Mouse (Mus musculus): ENCODE measurements around the gene Ank3. TPM values are rescaled to one million over a fixed set of nuclear protein-coding genes. Genes with fewer than 3 reads are reported as not detected.

Ank3 gene
- polyA plus RNA-seq, 1 experiment: 9.3 TPM

DNA sequence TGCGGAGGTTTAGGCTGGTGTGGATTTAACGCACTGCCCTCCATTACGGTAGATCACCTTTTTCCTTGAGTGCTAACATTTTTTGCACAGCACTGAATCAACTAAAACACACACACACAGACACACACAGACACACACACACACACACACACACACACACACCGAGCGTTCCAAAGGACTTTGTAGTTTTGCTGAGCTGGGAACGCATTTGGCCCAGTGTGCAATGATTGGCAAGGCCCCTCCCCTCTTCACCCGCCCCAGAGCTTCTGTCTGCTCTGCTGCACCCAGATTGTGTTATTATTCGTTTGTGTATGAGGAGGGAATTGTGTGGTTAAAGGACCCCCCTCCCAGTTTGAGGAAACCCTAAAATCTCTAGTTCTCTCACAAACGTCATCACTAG is 176.3 kb downstream of the Ank3 start:
- no peak overlapping the region for H3K27ac ChIP-seq (ENCODE audit: control insufficient read depth, insufficient read depth, low read depth, low read length, poor library complexity)
- H3K4me1 ChIP-seq (ENCODE audit: control insufficient read depth, insufficient read depth, low read length): no peaks in the 10 kb centered on the region
- WGBS: 42% methylated on average over 9 of the region's 9 CpGs
- H3K4me3 ChIP-seq (replicated peaks; ENCODE audit: control insufficient read depth, low read depth, low read length): no peak overlapping the region
- TF ChIP-seq POLR2A (IDR thresholded peaks at IDR 0.05; ENCODE audit: borderline replicate concordance, control insufficient read depth, low read depth, low read length): no peak
- no peak for TF ChIP-seq CTCF (IDR thresholded peaks at IDR 0.05; ENCODE audit: control insufficient read depth, insufficient read depth, low read length)

DNA sequence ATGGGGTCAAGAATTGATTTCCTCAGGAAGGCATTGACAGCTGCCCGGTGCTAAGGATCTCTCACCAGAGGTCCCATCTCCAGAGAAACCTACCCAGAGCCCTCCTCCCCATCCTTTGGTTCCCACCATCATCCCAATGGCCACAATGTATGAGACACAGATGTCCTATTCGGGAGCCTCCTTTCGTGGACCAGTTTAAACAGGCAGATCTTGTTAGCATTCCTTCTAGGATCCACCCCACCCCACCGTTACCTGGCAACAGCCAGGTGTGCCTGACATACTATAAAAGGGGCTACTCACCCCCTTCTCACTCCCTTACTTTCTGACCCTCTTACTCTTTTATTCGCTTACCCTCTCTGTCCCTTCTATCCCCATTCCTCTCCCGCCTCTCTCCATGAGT is 176.9 kb downstream of the Ank3 start:
- no peak for TF ChIP-seq CTCF (IDR thresholded peaks at IDR 0.05; ENCODE audit: control insufficient read depth, insufficient read depth, low read length)
- TF ChIP-seq POLR2A (IDR thresholded peaks at IDR 0.05; ENCODE audit: borderline replicate concordance, control insufficient read depth, low read depth, low read length): no peak
- WGBS: 63% methylated on average over 6 of the region's 6 CpGs
- no peak overlapping the region for H3K27ac ChIP-seq (ENCODE audit: control insufficient read depth, insufficient read depth, low read depth, low read length, poor library complexity)
- H3K4me1 ChIP-seq (ENCODE audit: control insufficient read depth, insufficient read depth, low read length): no peaks in the 10 kb centered on the region
- no peak overlapping the region for H3K4me3 ChIP-seq (replicated peaks; ENCODE audit: control insufficient read depth, low read depth, low read length)

DNA sequence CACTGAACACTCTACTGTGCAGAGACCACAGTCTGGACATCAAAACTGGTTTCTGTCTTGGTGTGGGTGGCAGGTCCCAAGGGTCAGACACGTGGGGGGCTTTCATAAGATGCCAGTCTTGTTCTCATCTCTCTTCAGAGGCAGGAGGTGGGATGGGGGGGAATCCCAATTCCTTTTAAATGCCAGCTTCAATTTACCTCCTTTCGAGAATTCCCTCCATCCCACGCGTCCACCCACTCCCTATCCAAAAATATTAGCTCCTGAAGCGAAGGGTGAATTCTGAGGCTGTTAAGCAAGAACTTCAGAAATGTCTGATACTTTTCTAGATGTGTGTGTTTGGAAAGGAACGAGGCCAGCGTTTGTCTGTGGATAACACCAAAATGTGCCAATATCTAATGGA is 177.7 kb downstream of the Ank3 start:
- Histone ChIP-seq H3K4me1 (ENCODE audit: control insufficient read depth, insufficient read depth, low read length) (no peaks in the 10 kb centered on the region), H3K4me3 (replicated peaks; ENCODE audit: control insufficient read depth, low read depth, low read length) (no peak overlapping the region), H3K27ac (ENCODE audit: control insufficient read depth, insufficient read depth, low read depth, low read length, poor library complexity) (no peak overlapping the region)
- TF ChIP-seq POLR2A (IDR thresholded peaks at IDR 0.05; ENCODE audit: borderline replicate concordance, control insufficient read depth, low read depth, low read length) (no peak), CTCF (IDR thresholded peaks at IDR 0.05; ENCODE audit: control insufficient read depth, insufficient read depth, low read length) (no peak)
- 75% methylated on average over 7 of the region's 7 CpGs for whole genome bisulfite sequencing

DNA sequence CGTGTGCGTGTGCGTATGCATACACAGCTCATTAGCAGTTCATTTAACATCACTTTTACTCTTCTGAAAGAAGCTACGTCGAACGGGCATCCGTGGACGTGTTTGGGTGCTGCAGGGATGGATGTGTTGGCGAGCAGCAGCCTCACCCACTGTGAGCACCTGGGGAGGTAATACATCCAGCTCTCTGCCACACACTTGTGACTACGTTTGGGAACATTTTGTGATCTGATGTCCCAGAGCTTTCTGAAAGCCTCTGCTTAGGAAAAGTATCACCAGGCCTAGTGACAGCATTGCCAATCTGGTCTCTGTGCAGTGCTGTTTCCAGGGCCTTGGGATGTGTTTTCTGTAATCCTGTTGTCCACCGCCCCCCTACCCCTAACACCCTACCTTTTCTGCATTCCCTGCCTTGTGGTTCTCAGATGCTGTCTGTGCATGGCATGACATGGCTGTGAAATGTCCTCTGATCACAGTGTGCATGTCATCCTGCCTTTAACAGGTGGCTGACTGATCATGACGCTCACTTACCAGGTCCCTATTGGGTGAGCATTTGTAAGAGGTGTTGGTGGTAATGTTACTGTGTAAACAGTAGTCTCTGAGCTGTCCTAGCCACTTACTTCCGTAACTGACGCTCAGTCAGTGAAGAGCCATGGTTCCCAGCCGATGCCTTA is 178.6 kb downstream of the Ank3 start:
- WGBS: 80% methylated on average over 15 of the region's 15 CpGs
- H3K4me1 ChIP-seq (ENCODE audit: control insufficient read depth, insufficient read depth, low read length): no peaks in the 10 kb centered on the region
- no peak for TF ChIP-seq CTCF (IDR thresholded peaks at IDR 0.05; ENCODE audit: control insufficient read depth, insufficient read depth, low read length)
- TF ChIP-seq POLR2A (IDR thresholded peaks at IDR 0.05; ENCODE audit: borderline replicate concordance, control insufficient read depth, low read depth, low read length): no peak

DNA sequence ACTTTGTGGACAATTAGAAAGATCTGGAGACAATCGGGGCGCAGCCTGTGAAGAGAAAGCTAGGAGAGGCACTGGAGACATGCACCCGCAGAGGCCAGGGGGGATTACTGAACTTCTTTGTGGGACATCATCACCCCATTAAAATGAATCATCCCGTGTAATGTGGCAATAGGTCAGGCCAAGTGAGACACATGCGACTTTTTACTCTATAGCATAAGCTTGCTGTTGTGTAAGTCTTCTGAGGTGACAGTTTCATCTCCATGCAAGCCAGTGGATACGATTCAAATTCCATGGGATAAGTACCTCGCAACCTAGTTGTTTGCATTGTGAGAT is 179.1 kb downstream of the Ank3 start:
- TF ChIP-seq POLR2A (IDR thresholded peaks at IDR 0.05; ENCODE audit: borderline replicate concordance, control insufficient read depth, low read depth, low read length) (no peak), CTCF (IDR thresholded peaks at IDR 0.05; ENCODE audit: control insufficient read depth, insufficient read depth, low read length) (no peak)
- WGBS: 79% methylated on average over 7 of the region's 7 CpGs

More for the DNA sequence above, 178.6 kb downstream of the Ank3 start:
- Histone ChIP-seq H3K4me3 (replicated peaks; ENCODE audit: control insufficient read depth, low read depth, low read length) (no peak overlapping the region), H3K27ac (ENCODE audit: control insufficient read depth, insufficient read depth, low read depth, low read length, poor library complexity) (no peak overlapping the region)

GRCm38 (mm10) chr10:69579585-69579984 is 181.0 kb downstream of the Ank3 start:
- WGBS: 78% methylated on average over 12 of the region's 12 CpGs
- Histone ChIP-seq H3K27ac (ENCODE audit: control insufficient read depth, insufficient read depth, low read depth, low read length, poor library complexity) (no peak overlapping the region), H3K4me3 (replicated peaks; ENCODE audit: control insufficient read depth, low read depth, low read length) (no peak overlapping the region), H3K4me1 (ENCODE audit: control insufficient read depth, insufficient read depth, low read length) (no peaks in the 10 kb centered on the region)
- TF ChIP-seq CTCF (IDR thresholded peaks at IDR 0.05; ENCODE audit: control insufficient read depth, insufficient read depth, low read length) (no peak), POLR2A (IDR thresholded peaks at IDR 0.05; ENCODE audit: borderline replicate concordance, control insufficient read depth, low read depth, low read length) (no peak)

More for the DNA sequence above, 179.1 kb downstream of the Ank3 start:
- Histone ChIP-seq H3K27ac (ENCODE audit: control insufficient read depth, insufficient read depth, low read depth, low read length, poor library complexity) (no peak overlapping the region), H3K4me1 (ENCODE audit: control insufficient read depth, insufficient read depth, low read length) (no peaks in the 10 kb centered on the region), H3K4me3 (replicated peaks; ENCODE audit: control insufficient read depth, low read depth, low read length) (no peak overlapping the region)

DNA sequence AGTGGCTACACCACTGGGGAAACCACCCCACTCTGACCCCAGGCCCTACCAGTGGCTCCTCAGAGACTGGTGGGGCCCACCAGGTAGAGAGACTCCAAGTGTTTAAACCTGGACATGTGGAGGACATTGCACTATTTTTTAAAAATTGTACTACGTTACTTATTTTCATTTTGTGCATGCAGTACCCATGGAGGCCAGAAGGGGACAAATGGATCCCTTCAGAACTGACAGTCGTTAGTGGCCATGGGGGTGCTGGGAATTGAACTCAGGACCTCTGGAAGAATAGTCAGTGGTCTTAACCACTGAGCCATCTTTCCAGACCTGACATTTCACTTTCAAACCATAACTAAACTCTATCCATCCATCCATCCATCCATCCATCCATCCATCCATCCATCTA is 183.0 kb downstream of the Ank3 start:
- Histone ChIP-seq H3K4me1 (ENCODE audit: control insufficient read depth, insufficient read depth, low read length) (no peaks in the 10 kb centered on the region), H3K27ac (ENCODE audit: control insufficient read depth, insufficient read depth, low read depth, low read length, poor library complexity) (no peak overlapping the region), H3K4me3 (replicated peaks; ENCODE audit: control insufficient read depth, low read depth, low read length) (no peak overlapping the region)
- TF ChIP-seq CTCF (IDR thresholded peaks at IDR 0.05; ENCODE audit: control insufficient read depth, insufficient read depth, low read length) (no peak), POLR2A (IDR thresholded peaks at IDR 0.05; ENCODE audit: borderline replicate concordance, control insufficient read depth, low read depth, low read length) (no peak)
- 79% methylated on average over 2 of the region's 2 CpGs for WGBS

DNA sequence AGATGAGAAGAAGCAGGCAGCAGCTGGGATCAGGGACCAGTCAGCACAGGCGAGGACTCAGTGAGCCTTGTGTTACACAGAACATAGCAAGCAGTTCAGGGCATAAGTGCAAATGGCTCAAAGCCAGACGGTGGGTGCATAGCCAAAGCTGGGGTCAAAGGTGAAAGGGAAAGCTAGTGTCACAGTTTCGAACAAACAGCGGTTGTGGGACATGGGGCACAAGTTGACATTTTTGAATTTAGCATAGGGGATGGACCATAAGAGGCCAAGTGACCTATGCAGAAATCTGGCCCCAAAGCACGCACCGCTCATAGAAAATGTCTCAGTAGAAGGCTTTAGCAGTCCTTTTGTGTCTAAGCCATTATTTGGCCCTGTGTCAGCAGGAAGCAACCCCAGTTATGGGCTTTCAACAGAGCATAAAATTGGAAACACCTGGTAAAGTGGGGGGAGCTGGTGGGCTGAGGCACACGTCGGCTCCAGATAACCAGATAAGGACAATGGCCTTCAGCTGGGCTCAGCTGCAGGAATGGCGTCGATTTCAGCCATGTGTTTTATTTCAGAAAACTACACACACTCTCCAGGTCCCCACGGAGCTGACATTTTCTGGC is 185.4 kb downstream of the Ank3 start:
- Histone ChIP-seq H3K27ac (ENCODE audit: control insufficient read depth, insufficient read depth, low read depth, low read length, poor library complexity) (no peak overlapping the region), H3K4me3 (replicated peaks; ENCODE audit: control insufficient read depth, low read depth, low read length) (no peak overlapping the region), H3K4me1 (ENCODE audit: control insufficient read depth, insufficient read depth, low read length) (no peaks in the 10 kb centered on the region)
- 58% methylated on average over 11 of the region's 11 CpGs for WGBS
- TF ChIP-seq CTCF (IDR thresholded peaks at IDR 0.05; ENCODE audit: control insufficient read depth, insufficient read depth, low read length): no peak
- no peak for TF ChIP-seq POLR2A (IDR thresholded peaks at IDR 0.05; ENCODE audit: borderline replicate concordance, control insufficient read depth, low read depth, low read length)
